Mouse (Mus musculus) forebrain, embryonic 12.5 days (tissue): ENCODE data around the gene Alcam. TPM values are rescaled to one million over a fixed set of nuclear protein-coding genes. Genes with fewer than 3 reads are reported as not detected.

Experiments
- ATAC-seq: fragments of 200-750 bp; cut with Nextera tagmentation; 2 replicates; pipeline ENCODE4 v1.8.0; 2017; ENCODE audit warnings: moderate TSS enrichment; ENCODE audit not compliant: low FRiP score
- H3K27ac ChIP-seq: fragments of 300-500 bp; sonication (generic); 2 replicates; pipeline ENCODE4 v1.5.1; 2016; ENCODE audit warnings: mild to moderate bottlenecking
- H3K27me3 ChIP-seq: fragments of 300-500 bp; sonication (generic); 2 replicates; pipeline ENCODE4 v1.6.1; 2016; ENCODE audit warnings: mild to moderate bottlenecking
- H3K36me3 ChIP-seq: fragments of 300-500 bp; sonication (generic); replicated peaks from 2 replicates; pipeline ENCODE4 v1.6.1; 2016; ENCODE audit warnings: mild to moderate bottlenecking
- H3K4me1 ChIP-seq: fragments of 300-500 bp; sonication (generic); 2 replicates; pipeline ENCODE4 v1.6.1; 2016
- H3K4me2 ChIP-seq: fragments of 300-500 bp; sonication (generic); 2 replicates; pipeline ENCODE4 v1.6.1; 2016; ENCODE audit warnings: mild to moderate bottlenecking, moderate library complexity
- H3K4me3 ChIP-seq: fragments of 300-500 bp; sonication (generic); replicated peaks from 2 replicates; pipeline ENCODE4 v1.5.1; 2016; ENCODE audit warnings: mild to moderate bottlenecking
- H3K9ac ChIP-seq: fragments of 300-500 bp; sonication (generic); 2 replicates; pipeline ENCODE4 v1.6.1; 2016; ENCODE audit warnings: mild to moderate bottlenecking
- H3K9me3 ChIP-seq: fragments of 300-500 bp; sonication (generic); 2 replicates; pipeline ENCODE4 v1.6.1; 2016
- whole genome bisulfite sequencing: fragments of 180-500 bp; shearing (Covaris S2); methylation state at CpG from one replicate; pipeline ENCODE4 v1.1.7; 2016; 5-methylcytosine and 5-hydroxymethylcytosine counted together
- polyA plus RNA-seq: library from polyadenylated mRNA; unstranded; fragments of >200 nt; fragmentation: Nextera tagmentation; extraction: Ambion mirVana; gene quantifications from 2 replicates; pipeline ENCODE4 v1.2.1, GENCODE M21; 2016

Gene Alcam
- 17.4 and 30.5 TPM in 2 replicates for polyA plus RNA-seq

DNA sequence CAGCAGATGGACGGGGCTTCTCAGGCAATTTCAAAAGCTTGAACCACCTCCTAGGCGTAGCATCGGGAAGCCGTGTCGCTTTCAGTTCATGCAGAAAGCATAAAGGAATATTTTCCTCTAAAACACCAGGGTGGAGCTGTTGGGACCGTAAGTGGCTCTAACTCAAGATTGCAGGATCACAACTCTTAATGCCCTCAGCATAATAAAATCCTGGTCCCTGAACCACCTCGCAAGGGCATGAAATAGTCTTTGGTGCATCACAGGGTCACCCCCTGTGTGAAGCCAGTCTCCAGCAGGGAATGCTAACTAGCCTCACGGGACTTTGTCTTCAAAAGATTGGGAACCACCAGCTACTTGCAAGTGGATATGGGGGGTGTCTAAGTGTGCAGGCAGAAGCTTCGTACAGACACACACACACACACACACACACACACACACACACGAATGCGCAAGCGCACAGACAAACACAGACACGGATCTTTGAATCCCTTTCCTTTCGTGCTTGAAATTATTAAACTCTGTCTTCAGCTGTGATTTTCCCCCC is at the start of gene Alcam:
Gene Alcam, minus strand, starts transcription at position 104 of the 544 bp plus-strand sequence.
- no peaks in the 10 kb centered on the region for H3K9me3 ChIP-seq
- peaks cover 10% of the 10 kb centered on the region; the same call in 1 of the 2 replicates for H3K27me3 ChIP-seq
- 3% methylated on average over 14 of the region's 14 CpGs for WGBS
- H3K9ac ChIP-seq = peak within 1 kb of the TSS; percentile 61
- H3K36me3 ChIP-seq = no peaks in the 10 kb centered on the region
- peak within 1 kb of the TSS; percentile 80 for H3K4me2 ChIP-seq
- peaks cover 27% of the 10 kb centered on the region for H3K4me1 ChIP-seq
- ATAC-seq = no peak
- peak within 1 kb of the TSS; percentile 53 for H3K4me3 ChIP-seq
- 0 out of 2 replicates have a peak within 1 kb of the TSS, but pooled peaks have one; percentile 59 for H3K27ac ChIP-seq

DNA sequence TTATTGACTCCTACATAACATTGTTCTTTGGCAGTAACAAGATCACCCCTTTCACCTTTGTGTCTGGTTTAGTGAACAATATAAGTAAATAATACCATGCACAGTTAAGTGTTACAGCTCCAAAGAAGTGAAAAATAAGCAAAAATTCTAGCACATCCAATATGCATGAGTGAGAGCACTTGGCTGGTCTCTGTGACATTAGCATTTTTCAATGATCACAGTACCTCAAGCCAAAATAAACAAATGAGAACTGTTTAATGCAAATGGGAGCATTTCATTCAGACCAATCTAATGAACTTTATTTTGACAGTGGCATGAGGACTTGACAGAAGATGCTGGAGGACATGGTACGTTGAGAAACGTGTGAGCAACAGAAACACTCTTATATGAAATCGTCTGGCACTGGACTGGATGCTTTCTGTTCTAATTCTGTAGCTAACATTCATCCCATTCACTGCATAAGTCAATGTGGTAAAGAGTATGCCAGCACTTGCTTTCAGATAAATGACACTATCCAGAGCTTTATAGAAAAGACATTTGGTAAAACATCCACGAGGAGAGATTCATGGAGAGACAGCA is 45.0 kb upstream of the Alcam start:
- no peak overlapping the region for H3K4me2 ChIP-seq
- no peaks in the 10 kb centered on the region for H3K36me3 ChIP-seq
- no peaks in the 10 kb centered on the region for H3K9me3 ChIP-seq
- WGBS = 80% methylated on average over 4 of the region's 4 CpGs
- no peak overlapping the region for H3K4me3 ChIP-seq
- H3K4me1 ChIP-seq = no peaks in the 10 kb centered on the region
- no peak overlapping the region for H3K9ac ChIP-seq
- no peaks in the 10 kb centered on the region for H3K27me3 ChIP-seq
- no peak overlapping the region for H3K27ac ChIP-seq
- no peak for ATAC-seq

DNA sequence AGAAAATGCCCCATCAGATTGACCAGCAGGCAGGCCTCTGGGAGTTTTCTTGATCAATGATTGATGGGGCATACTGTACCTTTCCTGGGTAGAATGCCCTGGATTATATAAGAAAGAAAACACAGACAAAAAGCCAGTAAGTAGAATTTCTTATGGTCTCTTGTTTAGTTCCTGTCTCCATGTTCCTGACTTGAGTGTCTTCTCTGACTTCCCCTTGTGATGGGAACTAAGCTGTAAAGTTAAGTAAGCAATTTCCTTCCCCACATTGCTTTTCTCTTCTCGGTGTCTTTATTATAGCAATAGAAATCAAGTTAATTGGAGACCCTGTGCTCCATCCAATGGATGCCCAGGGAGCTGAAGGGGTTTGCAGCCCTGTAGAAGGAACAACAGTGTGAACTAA is 36.7 kb upstream of the Alcam start:
- Histone ChIP-seq H3K9ac (no peak overlapping the region), H3K27ac (no peak overlapping the region), H3K4me2 (no peak overlapping the region), H3K4me1 (no peaks in the 10 kb centered on the region), H3K9me3 (no peaks in the 10 kb centered on the region), H3K4me3 (no peak overlapping the region), H3K36me3 (no peaks in the 10 kb centered on the region), H3K27me3 (no peaks in the 10 kb centered on the region)
- ATAC-seq = no peak
- 82% methylated on average over 1 of the region's 1 CpGs for WGBS

DNA sequence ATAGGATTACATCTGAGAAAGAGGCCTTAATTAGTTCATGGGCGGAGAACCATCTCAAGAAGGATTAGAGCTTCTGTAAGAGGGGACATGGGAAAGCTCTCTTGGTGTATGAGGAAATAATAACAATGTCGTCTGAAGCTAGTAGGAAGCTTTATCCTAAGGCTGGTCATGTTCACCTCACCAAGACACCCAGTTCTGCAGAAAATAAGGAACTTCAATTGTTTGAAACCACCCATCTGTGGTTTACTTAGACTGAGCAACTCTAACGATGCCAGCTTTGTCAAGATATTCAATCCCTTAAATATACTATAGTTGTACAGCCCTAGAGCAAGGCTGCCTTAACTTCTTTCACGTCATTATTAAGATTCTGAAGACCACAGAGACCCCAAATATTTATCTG is 20.4 kb upstream of the Alcam start:
- Histone ChIP-seq H3K4me1 (no peaks in the 10 kb centered on the region), H3K9me3 (no peaks in the 10 kb centered on the region), H3K9ac (no peak overlapping the region), H3K4me3 (no peak overlapping the region), H3K36me3 (no peaks in the 10 kb centered on the region), H3K27ac (no peak overlapping the region), H3K4me2 (no peak overlapping the region), H3K27me3 (no peaks in the 10 kb centered on the region)
- 48% methylated on average over 4 of the region's 4 CpGs for WGBS
- no peak for ATAC-seq

DNA sequence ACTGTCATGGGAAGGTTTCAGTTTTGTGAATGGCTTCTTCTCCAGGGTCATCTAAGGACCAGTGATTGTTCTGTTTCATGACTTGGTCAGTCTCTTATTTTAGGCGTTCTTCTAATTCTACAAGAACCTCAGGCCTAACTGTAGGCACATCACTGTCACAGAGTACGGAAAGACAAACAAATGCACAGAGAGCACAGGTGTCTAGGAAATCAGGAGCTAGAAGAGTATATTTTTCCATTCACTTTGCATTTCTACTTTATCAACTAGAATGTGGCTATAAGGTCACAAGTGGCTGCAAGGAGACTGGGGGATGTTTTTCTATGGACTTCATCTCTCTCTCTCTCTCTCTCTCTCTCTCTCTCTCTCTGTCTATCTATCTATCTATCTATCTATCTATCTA is 19.2 kb upstream of the Alcam start:
- Histone ChIP-seq H3K4me3 (no peak overlapping the region), H3K27me3 (no peaks in the 10 kb centered on the region), H3K9ac (no peak overlapping the region), H3K4me2 (no peak overlapping the region), H3K9me3 (no peaks in the 10 kb centered on the region), H3K27ac (no peak overlapping the region), H3K4me1 (no peaks in the 10 kb centered on the region), H3K36me3 (no peaks in the 10 kb centered on the region)
- ATAC-seq = no peak
- 89% methylated on average over 2 of the region's 2 CpGs for WGBS

DNA sequence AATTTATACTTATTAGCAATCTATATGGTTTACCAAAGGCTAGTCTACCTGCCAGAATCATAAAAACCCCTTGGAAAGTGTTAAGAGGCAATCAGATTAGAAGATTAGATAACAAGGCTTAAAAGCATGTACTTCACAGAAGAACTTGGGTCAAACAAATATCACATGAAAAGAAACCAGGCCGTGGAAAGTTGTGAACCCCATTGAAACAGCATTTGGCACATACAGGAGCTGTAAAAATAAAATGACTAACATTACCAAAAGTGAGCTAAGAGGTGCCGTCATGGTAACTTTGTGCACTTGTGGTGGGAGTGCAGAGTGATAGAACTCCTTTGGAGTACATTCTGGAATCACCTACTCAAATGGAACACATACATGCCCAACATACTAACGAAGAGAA is 18.8 kb upstream of the Alcam start:
- Histone ChIP-seq H3K4me3 (no peak overlapping the region), H3K27ac (no peak overlapping the region), H3K4me1 (no peaks in the 10 kb centered on the region), H3K9ac (no peak overlapping the region), H3K9me3 (no peaks in the 10 kb centered on the region), H3K27me3 (no peaks in the 10 kb centered on the region), H3K4me2 (no peak overlapping the region), H3K36me3 (no peaks in the 10 kb centered on the region)
- 92% methylated on average over 3 of the region's 3 CpGs for WGBS
- ATAC-seq = no peak

DNA sequence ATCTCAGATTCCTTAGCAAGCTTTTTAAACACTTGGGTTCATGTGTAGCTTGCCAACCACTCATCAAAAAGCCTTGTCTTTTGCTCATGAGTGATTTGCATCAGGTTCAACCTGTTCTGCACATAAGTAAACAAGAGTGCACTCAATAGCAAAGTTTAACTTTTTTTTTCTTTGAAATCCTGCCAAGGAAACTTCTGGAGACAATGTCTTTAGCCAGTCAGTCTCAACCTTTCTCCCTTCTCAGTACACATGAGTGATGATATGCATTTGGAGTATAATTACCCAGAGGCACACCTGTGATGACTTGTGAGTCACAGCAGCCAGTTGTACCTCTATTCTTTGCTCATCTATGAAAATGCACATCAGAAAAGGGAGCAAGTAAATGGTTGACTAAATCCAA is 18.2 kb upstream of the Alcam start:
- ATAC-seq = no peak
- Histone ChIP-seq H3K4me1 (no peaks in the 10 kb centered on the region), H3K4me3 (no peak overlapping the region), H3K27ac (no peak overlapping the region), H3K9ac (no peak overlapping the region), H3K9me3 (no peaks in the 10 kb centered on the region), H3K4me2 (no peak overlapping the region), H3K27me3 (no peaks in the 10 kb centered on the region), H3K36me3 (no peaks in the 10 kb centered on the region)

DNA sequence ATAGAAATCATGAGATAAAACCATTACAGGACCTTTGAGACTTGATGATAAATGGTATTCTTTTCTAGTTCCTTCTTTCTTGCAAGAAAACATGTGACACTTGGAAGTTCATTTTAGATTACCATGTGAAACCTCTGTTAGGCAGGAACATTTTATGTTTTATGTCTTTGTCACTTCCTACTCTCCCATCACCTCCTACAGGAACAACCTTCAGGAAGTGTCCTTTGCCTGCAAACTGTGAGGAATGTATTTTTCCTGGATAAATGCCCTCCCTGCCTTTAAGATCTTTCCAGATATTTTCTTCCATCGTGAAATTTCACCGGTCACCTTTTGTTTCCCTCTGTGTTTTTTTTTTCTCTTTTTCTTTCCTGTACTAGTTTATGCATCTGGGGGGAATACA is 17.0 kb upstream of the Alcam start:
- WGBS = 89% methylated on average over 2 of the region's 2 CpGs

DNA sequence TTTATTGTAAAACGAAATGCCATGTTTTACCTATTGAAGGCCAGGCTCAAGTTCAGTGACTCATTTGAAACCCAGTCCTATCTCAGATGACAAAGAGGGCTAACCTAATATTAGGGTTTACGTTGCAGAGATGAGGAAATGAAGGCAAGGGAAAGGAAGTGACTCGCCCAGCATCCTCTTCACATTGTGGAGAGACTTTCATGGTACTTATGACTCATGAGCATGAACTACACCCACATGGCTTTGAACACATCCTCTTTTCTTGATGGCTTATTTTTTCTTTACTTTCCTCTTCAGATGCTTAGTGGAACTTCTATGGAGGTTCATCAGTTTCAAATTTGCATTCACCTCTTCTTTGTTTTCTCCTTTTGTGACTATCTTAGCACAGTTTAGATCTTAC is 16.4 kb upstream of the Alcam start:
- H3K4me2 ChIP-seq = no peak overlapping the region
- no peak for ATAC-seq
- H3K27me3 ChIP-seq = no peaks in the 10 kb centered on the region
- no peaks in the 10 kb centered on the region for H3K9me3 ChIP-seq
- no peaks in the 10 kb centered on the region for H3K4me1 ChIP-seq
- WGBS = 87% methylated on average over 3 of the region's 3 CpGs
- H3K4me3 ChIP-seq = no peak overlapping the region
- no peak overlapping the region for H3K9ac ChIP-seq
- H3K27ac ChIP-seq = no peak overlapping the region
- no peaks in the 10 kb centered on the region for H3K36me3 ChIP-seq

More for the DNA sequence above, 17.0 kb upstream of the Alcam start:
- Histone ChIP-seq H3K4me3 (no peak overlapping the region), H3K27me3 (no peaks in the 10 kb centered on the region), H3K9ac (no peak overlapping the region), H3K9me3 (no peaks in the 10 kb centered on the region), H3K4me2 (no peak overlapping the region), H3K4me1 (no peaks in the 10 kb centered on the region), H3K36me3 (no peaks in the 10 kb centered on the region), H3K27ac (no peak overlapping the region)
- ATAC-seq = no peak

DNA sequence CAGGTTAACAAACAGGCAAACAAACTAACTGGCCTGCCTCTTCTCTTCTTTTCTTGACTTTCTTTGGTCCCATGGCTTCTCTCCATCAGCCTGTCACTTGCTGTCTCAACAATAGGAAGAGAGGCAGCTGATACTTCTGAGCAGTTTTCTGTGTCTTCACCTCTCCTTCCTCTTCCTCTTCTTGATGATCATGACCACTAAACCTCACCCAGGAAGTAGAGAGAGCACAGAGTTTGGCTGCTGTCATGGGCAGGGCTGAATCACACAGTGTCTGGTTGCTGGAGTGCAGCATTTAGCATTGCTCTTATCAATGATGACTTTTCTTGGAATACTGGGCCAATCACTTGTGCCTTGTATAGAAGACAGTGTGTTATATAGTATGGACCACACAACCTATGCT is 14.6 kb upstream of the Alcam start:
- Histone ChIP-seq H3K4me3 (no peak overlapping the region), H3K36me3 (no peaks in the 10 kb centered on the region), H3K9ac (no peak overlapping the region), H3K4me2 (no peak overlapping the region), H3K4me1 (no peaks in the 10 kb centered on the region), H3K9me3 (no peaks in the 10 kb centered on the region), H3K27ac (no peak overlapping the region), H3K27me3 (no peaks in the 10 kb centered on the region)
- ATAC-seq = no peak

DNA sequence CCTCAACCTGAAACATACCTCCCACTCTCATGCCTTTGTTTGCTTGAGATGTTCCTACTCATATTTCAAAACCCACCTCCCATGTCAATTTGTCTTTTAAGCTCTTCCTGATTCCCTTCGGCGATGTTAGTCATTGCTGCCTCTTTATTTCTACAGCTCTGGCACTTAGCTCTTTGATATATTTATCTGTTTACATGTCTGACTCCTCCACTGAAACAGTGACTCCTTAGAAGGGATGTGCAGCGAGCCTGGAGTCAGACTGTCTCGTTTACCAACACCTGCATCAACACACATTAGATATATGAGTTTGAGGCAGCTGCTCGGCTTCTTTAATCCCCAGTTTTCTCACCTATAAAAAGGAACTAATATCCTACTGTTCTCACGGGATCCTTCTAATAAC is 12.9 kb upstream of the Alcam start:
- Histone ChIP-seq H3K4me2 (no peak overlapping the region), H3K36me3 (no peaks in the 10 kb centered on the region), H3K27me3 (no peaks in the 10 kb centered on the region), H3K4me3 (no peak overlapping the region), H3K9ac (no peak overlapping the region), H3K4me1 (no peaks in the 10 kb centered on the region), H3K27ac (no peak overlapping the region), H3K9me3 (no peaks in the 10 kb centered on the region)
- WGBS = 83% methylated on average over 6 of the region's 6 CpGs
- no peak for ATAC-seq

DNA sequence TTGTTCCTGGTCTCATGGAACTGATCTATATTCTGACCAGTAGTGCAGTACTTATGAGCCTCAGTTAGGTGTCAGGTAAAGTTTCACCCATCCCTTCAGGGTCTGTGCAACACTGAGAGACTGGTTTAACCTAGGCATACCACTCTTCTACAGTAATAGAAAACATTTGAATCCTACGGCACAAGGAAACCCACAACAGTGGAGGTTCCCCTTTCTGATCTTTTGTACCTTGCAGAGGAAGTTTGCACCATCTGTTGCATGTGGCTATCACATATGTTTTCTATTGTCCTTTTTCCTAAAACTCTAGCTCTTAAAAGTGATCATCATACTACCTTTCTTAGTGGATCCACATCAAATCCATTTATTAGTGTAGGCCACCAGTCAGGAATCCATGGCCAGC is 10.7 kb upstream of the Alcam start:
- H3K27ac ChIP-seq = no peak overlapping the region
- H3K27me3 ChIP-seq = no peaks in the 10 kb centered on the region
- H3K36me3 ChIP-seq = no peaks in the 10 kb centered on the region
- H3K4me3 ChIP-seq = no peak overlapping the region
- no peak overlapping the region for H3K4me2 ChIP-seq
- ATAC-seq = no peak
- no peaks in the 10 kb centered on the region for H3K4me1 ChIP-seq
- no peaks in the 10 kb centered on the region for H3K9me3 ChIP-seq
- 76% methylated on average over 1 of the region's 1 CpGs for WGBS
- no peak overlapping the region for H3K9ac ChIP-seq

DNA sequence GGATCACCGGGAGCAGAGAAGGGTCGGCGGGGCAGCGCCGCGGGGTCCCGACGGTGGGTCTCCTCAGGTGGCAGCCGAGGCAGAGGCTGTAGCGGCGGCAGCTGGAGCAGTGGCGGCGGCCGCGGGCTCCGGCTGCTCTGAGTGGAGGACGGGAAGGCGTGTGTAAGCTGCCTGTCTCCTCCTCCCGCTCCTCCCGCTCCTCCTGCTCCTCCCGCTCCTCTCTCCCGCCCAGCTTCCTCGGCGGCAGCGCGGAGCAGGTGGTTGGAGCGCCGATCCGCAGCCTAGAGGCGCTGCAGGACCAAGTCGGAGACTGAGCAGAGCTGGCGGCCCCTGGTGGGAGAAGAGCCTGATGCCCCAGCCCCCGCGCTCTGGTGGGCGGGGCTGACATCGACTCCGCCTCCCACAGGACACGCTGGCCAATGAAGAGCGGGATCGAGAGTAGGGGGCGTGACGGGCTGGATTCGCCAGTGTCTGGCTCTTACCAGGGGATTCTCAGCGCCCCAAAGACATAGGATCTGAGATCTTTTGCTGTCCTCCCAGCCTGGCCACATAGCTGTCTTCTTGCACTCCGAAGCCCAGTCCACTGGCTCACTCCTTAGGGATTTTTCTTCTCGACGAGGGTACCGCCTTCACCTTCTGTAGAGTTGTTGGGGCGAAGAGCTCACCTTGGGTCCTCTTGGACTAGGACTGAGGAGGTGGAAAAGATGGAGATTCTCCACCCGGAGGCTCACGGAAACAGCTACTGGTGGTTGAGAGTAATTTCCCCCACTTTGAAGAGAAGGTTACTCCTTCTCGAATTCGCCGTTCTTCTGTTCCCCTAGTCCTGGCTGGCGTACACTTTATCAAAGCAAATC is 785 bp downstream of the Alcam start:
- Histone ChIP-seq H3K9ac (peak overlapping the region; percentile 61), H3K36me3 (no peaks in the 10 kb centered on the region), H3K27me3 (peaks cover 10% of the 10 kb centered on the region; the same call in 1 of the 2 replicates), H3K4me1 (peaks cover 27% of the 10 kb centered on the region), H3K4me3 (peak overlapping the region; percentile 53), H3K9me3 (no peaks in the 10 kb centered on the region), H3K27ac (peak overlapping the region; percentile 59), H3K4me2 (peak overlapping the region; percentile 80)
- peak; percentile 96 for ATAC-seq
- WGBS = under 1% methylated on average over 51 of the region's 55 CpGs
